ENCODE assay signal across 8 mouse cellular contexts in genomic region chr7:109986133-109986669, GRCm38 (mm10). TPM values are rescaled to one million over a fixed set of nuclear protein-coding genes. Genes with fewer than 3 reads are reported as not detected.
A peak's percentile ranks its signal among the peaks of the same experiment; 100 is the strongest.
DNase-seq lines count a peak whose midpoint lies in the region; ATAC-seq lines count a peak whose summit lies in the region.

No protein-coding gene starts in this region.

- H3K27ac ChIP-seq in brown adipose tissue, adult 24 weeks (replicated peaks; ENCODE audit: low read depth, low read length), result peak overlapping the region; percentile 38
- peak overlapping the region; percentile 90 for H3K27ac ChIP-seq in heart, embryonic 13.5 days (replicated peaks)
- peak overlapping the region; percentile 86 for H3K27ac ChIP-seq in liver, embryonic 12.5 days
- peak overlapping the region; percentile 86 for H3K27ac ChIP-seq in stomach, embryonic 15.5 days

- DNase-seq in CD4-positive, CD25-positive, alpha-beta regulatory T cell, adult 2 months (ENCODE audit: low read depth, low spot score), result peak; percentile 99
- peak; percentile 88 for DNase-seq in fat pad, adult 2 months (ENCODE audit: extremely low read depth, low read depth, low spot score)
- DNase-seq in kidney, postnatal 10 days, result peak; percentile 100
- peak; percentile 99 for DNase-seq in natural killer cell, adult 2 months (ENCODE audit: low spot score in 2 of 2)

- no peaks in the 10 kb centered on the region for H3K4me1 ChIP-seq in brown adipose tissue, adult 24 weeks (ENCODE audit: control insufficient read depth, insufficient read depth, insufficient read length, low read length)
- peaks cover 16% of the 10 kb centered on the region for H3K4me1 ChIP-seq in heart, embryonic 13.5 days
- peaks cover 29% of the 10 kb centered on the region for H3K4me1 ChIP-seq in liver, embryonic 12.5 days
- H3K4me1 ChIP-seq in stomach, embryonic 15.5 days, result no peaks in the 10 kb centered on the region; the same call in 1 of the 2 replicates

- peak overlapping the region; percentile 67 for H3K4me3 ChIP-seq in brown adipose tissue, adult 24 weeks (ENCODE audit: insufficient read depth, low read depth, low read length)
- peak overlapping the region; percentile 64 for H3K4me3 ChIP-seq in heart, embryonic 13.5 days
- peak overlapping the region; percentile 71 for H3K4me3 ChIP-seq in liver, embryonic 12.5 days
- H3K4me3 ChIP-seq in stomach, embryonic 15.5 days (replicated peaks), result peak overlapping the region; percentile 61

- ATAC-seq in heart, embryonic 13.5 days (ENCODE audit: extremely low read depth, insufficient number of reproducible peaks, low FRiP score, low TSS enrichment), result peak; percentile 100
- ATAC-seq in liver, embryonic 12.5 days, result peak; percentile 99
- peak; percentile 99 for ATAC-seq in stomach, embryonic 15.5 days (ENCODE audit: insufficient read depth, low FRiP score, low read depth)

- whole genome bisulfite sequencing in heart, embryonic 13.5 days, result under 1% methylated on average over 43 of the region's 43 CpGs
- WGBS in liver, embryonic 12.5 days (ENCODE audit: insufficient replicate concordance), result 1% methylated on average over 43 of the region's 43 CpGs
- under 1% methylated on average over 43 of the region's 43 CpGs for WGBS in stomach, embryonic 15.5 days

- H3K27me3 ChIP-seq in heart, embryonic 13.5 days (replicated peaks), result no peaks in the 10 kb centered on the region
- no peaks in the 10 kb centered on the region for H3K27me3 ChIP-seq in liver, embryonic 12.5 days (replicated peaks)
- H3K27me3 ChIP-seq in stomach, embryonic 15.5 days (replicated peaks), result no peaks in the 10 kb centered on the region

- peak overlapping the region; percentile 84 for H3K9ac ChIP-seq in heart, embryonic 13.5 days
- H3K9ac ChIP-seq in liver, embryonic 12.5 days, result peak overlapping the region; percentile 81
- peak overlapping the region; percentile 49; the same call in 1 of the 2 replicates for H3K9ac ChIP-seq in stomach, embryonic 15.5 days

- no peaks in the 10 kb centered on the region for H3K9me3 ChIP-seq in heart, embryonic 13.5 days
- H3K9me3 ChIP-seq in liver, embryonic 12.5 days (replicated peaks), result no peaks in the 10 kb centered on the region
- H3K9me3 ChIP-seq in stomach, embryonic 15.5 days, result no peaks in the 10 kb centered on the region

- H3K36me3 ChIP-seq in heart, embryonic 13.5 days, result peaks cover 27% of the 10 kb centered on the region
- peaks cover 26% of the 10 kb centered on the region for H3K36me3 ChIP-seq in liver, embryonic 12.5 days
- H3K36me3 ChIP-seq in stomach, embryonic 15.5 days, result 0 out of 2 replicates have a peak, but pooled peaks cover 8% of the 10 kb centered on the region

- H3K4me2 ChIP-seq in heart, embryonic 13.5 days, result peak overlapping the region; percentile 72
- peak overlapping the region; percentile 82 for H3K4me2 ChIP-seq in liver, embryonic 12.5 days
- peak overlapping the region; percentile 64 for H3K4me2 ChIP-seq in stomach, embryonic 15.5 days

RNA-seq across cellular contexts. Expression of gene Tmem41b, which starts 0.5 kb away (rescaled TPM):
- 39.6 and 66.6 TPM in 2 replicates for polyA plus RNA-seq in brown adipose tissue, adult 24 weeks (2012; ENCODE audit: insufficient read depth, insufficient read length, missing spikeins)
- 42.6 and 47.7 TPM in 2 replicates for polyA plus RNA-seq in heart, embryonic 13.5 days (2015; fragmentation: Nextera tagmentation; extraction: Ambion mirVana)
- 47.3 and 47.4 TPM in 2 replicates for polyA plus RNA-seq in liver, embryonic 12.5 days (2016; fragmentation: Nextera tagmentation; extraction: Ambion mirVana)
- 68.7 and 70.1 TPM in 2 replicates for polyA plus RNA-seq in stomach, embryonic 15.5 days (2015; fragmentation: Nextera tagmentation; extraction: Ambion mirVana)

RNA-seq across cellular contexts. Expression of gene Dennd5a, which starts 25.9 kb away (rescaled TPM):
- polyA plus RNA-seq in brown adipose tissue, adult 24 weeks (2012; ENCODE audit: insufficient read depth, insufficient read length, missing spikeins), result 94.7 and 95.4 TPM in 2 replicates
- polyA plus RNA-seq in heart, embryonic 13.5 days (2015; fragmentation: Nextera tagmentation; extraction: Ambion mirVana), result 30.0 and 34.9 TPM in 2 replicates
- 13.3 and 14.8 TPM in 2 replicates for polyA plus RNA-seq in liver, embryonic 12.5 days (2016; fragmentation: Nextera tagmentation; extraction: Ambion mirVana)
- 31.1 and 31.6 TPM in 2 replicates for polyA plus RNA-seq in stomach, embryonic 15.5 days (2015; fragmentation: Nextera tagmentation; extraction: Ambion mirVana)

RNA-seq across cellular contexts. Expression of gene Ipo7, which starts 31.9 kb away (rescaled TPM):
- polyA plus RNA-seq in brown adipose tissue, adult 24 weeks (2012; ENCODE audit: insufficient read depth, insufficient read length, missing spikeins), result 51.7 and 64.6 TPM in 2 replicates
- 32.9 and 34.5 TPM in 2 replicates for polyA plus RNA-seq in heart, embryonic 13.5 days (2015; fragmentation: Nextera tagmentation; extraction: Ambion mirVana)
- 35.8 and 35.9 TPM in 2 replicates for polyA plus RNA-seq in liver, embryonic 12.5 days (2016; fragmentation: Nextera tagmentation; extraction: Ambion mirVana)
- polyA plus RNA-seq in stomach, embryonic 15.5 days (2015; fragmentation: Nextera tagmentation; extraction: Ambion mirVana), result 40.2 and 48.2 TPM in 2 replicates

Comparison
In these comparisons a context has a peak if more than half of its experiments do, and no peak if none do; other contexts are left out.
1. Peak in every context shown above with its lines: DNase-seq, ATAC-seq, H3K4me3 ChIP-seq and H3K27ac ChIP-seq.
2. H3K27ac ChIP-seq: peak in every context shown above with its lines; median percentile 90 in heart, embryonic 13.5 days; 86 in liver, embryonic 12.5 days; 86 in stomach, embryonic 15.5 days; 38 in brown adipose tissue, adult 24 weeks.